Mouse (Mus musculus) erythroblast, embryonic 14.5 days (primary cell): ENCODE data around the gene Gdi2. TPM values are rescaled to one million over a fixed set of nuclear protein-coding genes. Genes with fewer than 3 reads are reported as not detected.

ENCODE experiments used
- H3K27me3 ChIP-seq: 2 replicates; pipeline ENCODE4 v1.6.1; 2012; ENCODE audit warnings: inconsistent platforms; ENCODE audit not compliant: control insufficient read depth
- H3K36me3 ChIP-seq: 2 replicates; pipeline ENCODE4 v1.6.1; 2012; ENCODE audit warnings: mild to moderate bottlenecking, inconsistent platforms; ENCODE audit not compliant: control insufficient read depth
- H3K4me1 ChIP-seq: 2 replicates; pipeline ENCODE4 v1.6.1; 2012; ENCODE audit warnings: inconsistent platforms; ENCODE audit not compliant: control insufficient read depth
- H3K4me3 ChIP-seq: replicated peaks from 2 replicates; pipeline ENCODE3; 2012; ENCODE audit warnings: moderate library complexity, mild to moderate bottlenecking, inconsistent platforms
- H3K9me3 ChIP-seq: 2 replicates; pipeline ENCODE4 v1.6.1; 2012; ENCODE audit warnings: low read length, inconsistent platforms, mixed read lengths; ENCODE audit not compliant: control insufficient read depth
- GATA1 ChIP-seq: IDR thresholded peaks from 2 replicates; pipeline ENCODE4 v1.6.1; 2012; ENCODE audit warnings: low read length, inconsistent platforms, mixed read lengths
- TAL1 ChIP-seq: IDR thresholded peaks from 3 replicates; pipeline ENCODE4 v1.6.1; 2012; ENCODE audit warnings: low read length, inconsistent platforms, mixed read lengths
- polyA plus RNA-seq: library from polyadenylated mRNA; stranded (reverse); fragments of >175 nt; gene quantifications from 2 replicates; pipeline ENCODE4 v1.2.3, GENCODE M21; 2012

Gdi2 gene
- polyA plus RNA-seq, 1 experiment = 6.2 TPM

- Histone ChIP-seq H3K9me3 (peaks cover 7% of the 10 kb centered on the region), H3K36me3 (no peaks in the 10 kb centered on the region; the same call in none of the 2 replicates), H3K4me1 (peaks cover 11% of the 10 kb centered on the region), H3K4me3 (peak overlapping the region; percentile 82), H3K27me3 (no peaks in the 10 kb centered on the region)
- no peak for TF ChIP-seq GATA1
- TF ChIP-seq TAL1 = no peak
Observed at GRCm38 (mm10) chr13:3610118-3610794, 72.4 kb downstream of the Gdi2 start.

GRCm38 (mm10) chr13:3610795-3611438 lies 73.1 kb downstream of the Gdi2 start, which contains the start of gene Fam208b:
Gene Fam208b (minus strand): TSS chr13:3611108.
- peak within 1 kb of the TSS; percentile 82 for H3K4me3 ChIP-seq
- H3K27me3 ChIP-seq = no peaks in the 10 kb centered on the region
- TF ChIP-seq GATA1 (no peak), TAL1 (no peak)
- H3K4me1 ChIP-seq = peaks cover 11% of the 10 kb centered on the region
- H3K9me3 ChIP-seq = peaks cover 7% of the 10 kb centered on the region
- H3K36me3 ChIP-seq = no peaks in the 10 kb centered on the region; the same call in none of the 2 replicates

Other genes with a start within 250 kb of the Gdi2 start
- 0.02 and 0.10 TPM in 2 replicates for gene Fam208b, start 73.0 kb downstream of the Gdi2 start, polyA plus RNA-seq
- gene Asb13, start 96.0 kb downstream of the Gdi2 start, polyA plus RNA-seq = 0.01 and 0.05 TPM in 2 replicates